Comparison of ENCODE assay signal across 10 mouse cellular contexts in the genomic region with DNA sequence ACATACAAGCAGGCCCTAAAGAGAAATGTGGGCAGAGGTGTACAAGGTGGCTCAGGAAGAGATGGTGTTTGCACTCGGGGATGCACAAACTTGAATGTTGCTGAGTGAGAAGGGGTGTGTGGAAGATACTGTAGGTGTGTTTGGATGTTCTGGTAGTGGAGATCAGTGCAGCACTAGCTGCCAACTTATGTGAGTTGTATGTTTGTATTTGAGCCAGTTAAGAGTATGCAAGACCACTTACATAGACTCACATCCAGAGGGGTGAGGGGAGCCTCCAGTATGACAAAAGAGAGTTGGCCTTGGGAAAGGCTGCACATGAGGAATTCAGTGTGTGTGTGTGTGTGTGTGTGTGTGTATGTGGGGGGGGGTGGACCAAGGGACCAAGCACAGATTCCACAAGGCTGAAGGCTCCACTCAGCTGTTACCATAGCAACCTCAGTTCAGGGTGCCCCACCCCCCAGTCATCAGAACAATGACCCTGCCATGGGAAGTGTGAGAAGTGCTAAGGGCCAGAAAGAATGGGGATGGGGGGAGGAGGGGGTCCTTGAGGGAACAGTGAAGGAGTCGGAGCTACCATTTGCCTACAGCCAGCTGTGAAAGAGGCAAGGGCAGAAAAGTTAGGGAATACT. TPM values are rescaled to one million over a fixed set of nuclear protein-coding genes. Genes with fewer than 3 reads are reported as not detected.
DNase-seq lines count a peak whose midpoint lies in the region; ATAC-seq and TF ChIP-seq lines count a peak whose summit lies in the region.
"Had no signal": no experiment of that assay in that cellular context is flagged by ENCODE, and none has a peak within 500 bp of the region (broad histone marks: within the 10 kb centered on the region; RNA-seq: fewer than 3 reads in every experiment).

No protein-coding gene starts in this region.

- 0 out of 2 replicates have a peak, but pooled peaks have one; percentile 7 for ATAC-seq in heart, embryonic 11.5 days (replicated peaks; ENCODE audit: insufficient number of reproducible peaks, low FRiP score, low TSS enrichment)
- ATAC-seq in forebrain, embryonic 11.5 days (replicated peaks; ENCODE audit: low FRiP score), result peak; percentile 70
- no peak for ATAC-seq in limb, embryonic 12.5 days (ENCODE audit: insufficient number of reproducible peaks, insufficient read depth, low FRiP score, low TSS enrichment, low read depth)
- no peak for ATAC-seq in stomach, postnatal 0 days (ENCODE audit: low FRiP score, low TSS enrichment)

- WGBS in heart, embryonic 11.5 days (ENCODE audit: insufficient replicate concordance), result 38% methylated on average over 2 of the region's 2 CpGs
- 8% methylated on average over 2 of the region's 2 CpGs for WGBS in forebrain, embryonic 11.5 days
- 40% methylated on average over 2 of the region's 2 CpGs for WGBS in limb, embryonic 12.5 days
- WGBS in stomach, postnatal 0 days, result 28% methylated on average over 2 of the region's 2 CpGs

- TF ChIP-seq EP300 in stomach, postnatal 0 days (optimal IDR thresholded peaks at IDR 0.05), result no peak

- peak overlapping the region; percentile 3; the same call in 1 of the 2 replicates for H3K4me2 ChIP-seq in heart, embryonic 11.5 days
- H3K4me2 ChIP-seq in forebrain, embryonic 11.5 days (ENCODE audit: low read depth, low read length, severe bottlenecking), result peak overlapping the region; percentile 59
- H3K4me2 ChIP-seq in limb, embryonic 12.5 days, result peak overlapping the region; percentile 76
- H3K4me2 ChIP-seq in stomach, postnatal 0 days (replicated peaks; ENCODE audit: low read depth), result peak overlapping the region; percentile 6; the same call in 1 of the 2 replicates

- TF ChIP-seq POLR2A in brain, embryonic 14.5 days (IDR thresholded peaks at IDR 0.05; ENCODE audit: borderline replicate concordance, extremely low read depth, insufficient read depth, insufficient read length, poor library complexity, severe bottlenecking), result no peak

- intact Hi-C loops in gastrocnemius, postnatal 36 days (cut with DNase I), result loop anchor here (10.0 kb wide), 1 partner anchor 58 kb away; a partner anchor contains a TSS

- H3K27me3 ChIP-seq in heart, embryonic 11.5 days (ENCODE audit: control insufficient read depth, insufficient read depth, low read length), result no peaks in the 10 kb centered on the region
- H3K27me3 ChIP-seq in forebrain, embryonic 11.5 days (ENCODE audit: control insufficient read depth, insufficient read depth, low read length), result no peaks in the 10 kb centered on the region
- no peaks in the 10 kb centered on the region for H3K27me3 ChIP-seq in limb, embryonic 12.5 days
- no peaks in the 10 kb centered on the region for H3K27me3 ChIP-seq in stomach, postnatal 0 days (ENCODE audit: control insufficient read depth, insufficient read depth, low read length)

- H3K4me3 ChIP-seq in heart, embryonic 11.5 days (ENCODE audit: low read depth, low read length), result no peak overlapping the region
- H3K4me3 ChIP-seq in forebrain, embryonic 11.5 days (ENCODE audit: low read depth, low read length), result peak overlapping the region; percentile 85; the same call in 1 of the 2 replicates
- H3K4me3 ChIP-seq in limb, embryonic 12.5 days (replicated peaks), result no peak overlapping the region
- no peak overlapping the region for H3K4me3 ChIP-seq in stomach, postnatal 0 days (ENCODE audit: low read depth, low read length)

- H3K27ac ChIP-seq in heart, embryonic 11.5 days (ENCODE audit: low read depth, low read length), result peak overlapping the region; percentile 82
- H3K27ac ChIP-seq in forebrain, embryonic 11.5 days (ENCODE audit: low read depth, low read length), result peak overlapping the region; percentile 95
- H3K27ac ChIP-seq in limb, embryonic 12.5 days, result peak overlapping the region; percentile 83
- H3K27ac ChIP-seq in stomach, postnatal 0 days (replicated peaks), result peak overlapping the region; percentile 76

- no peaks in the 10 kb centered on the region for H3K9me3 ChIP-seq in heart, embryonic 11.5 days (replicated peaks; ENCODE audit: control insufficient read depth, low read length)
- H3K9me3 ChIP-seq in forebrain, embryonic 11.5 days (ENCODE audit: control insufficient read depth, low read length), result no peaks in the 10 kb centered on the region
- H3K9me3 ChIP-seq in limb, embryonic 12.5 days, result no peaks in the 10 kb centered on the region
- no peaks in the 10 kb centered on the region for H3K9me3 ChIP-seq in stomach, postnatal 0 days (ENCODE audit: control insufficient read depth, low read length)
- H3K9me3 ChIP-seq: G1E had no signal

- no peak overlapping the region for H3K9ac ChIP-seq in heart, embryonic 11.5 days (ENCODE audit: low read depth, low read length)
- peak overlapping the region; percentile 93 for H3K9ac ChIP-seq in forebrain, embryonic 11.5 days (ENCODE audit: low read length)
- H3K9ac ChIP-seq in limb, embryonic 12.5 days (replicated peaks), result peak overlapping the region; percentile 18; the same call in 1 of the 2 replicates
- H3K9ac ChIP-seq in stomach, postnatal 0 days (ENCODE audit: low read length), result 0 out of 2 replicates have a peak overlapping the region, but pooled peaks have one; percentile 23

- H3K36me3 ChIP-seq in heart, embryonic 11.5 days (ENCODE audit: control insufficient read depth, insufficient read depth, low read length), result peaks cover 13% of the 10 kb centered on the region; the same call in 1 of the 2 replicates
- peaks cover 20% of the 10 kb centered on the region for H3K36me3 ChIP-seq in forebrain, embryonic 11.5 days (ENCODE audit: control insufficient read depth, insufficient read depth, low read length)
- H3K36me3 ChIP-seq in limb, embryonic 12.5 days, result peaks cover 46% of the 10 kb centered on the region
- H3K36me3 ChIP-seq in stomach, postnatal 0 days (ENCODE audit: control insufficient read depth, insufficient read depth, low read length), result peaks cover 9% of the 10 kb centered on the region; the same call in 1 of the 2 replicates

- DNase-seq in heart, adult 18-20 months, result no peak
- DNase-seq in brain, embryonic 14.5 days (ENCODE audit: low read depth), result peak; percentile 97
- DNase-seq in forebrain, embryonic 11.5 days (ENCODE audit: low spot score), result peak; percentile 93
- DNase-seq in stomach, postnatal 0 days (ENCODE audit: low spot score), result no peak
- DNase-seq in urinary bladder, postnatal 25 days (ENCODE audit: low spot score), result no peak
- DNase-seq in gastrocnemius, postnatal 36 days, result no peak

- peaks cover 59% of the 10 kb centered on the region for H3K4me1 ChIP-seq in heart, embryonic 11.5 days (ENCODE audit: control insufficient read depth, insufficient read depth, low read length)
- H3K4me1 ChIP-seq in forebrain, embryonic 11.5 days (replicated peaks; ENCODE audit: control insufficient read depth, insufficient read depth, low read length), result peaks cover 54% of the 10 kb centered on the region
- peaks cover 69% of the 10 kb centered on the region for H3K4me1 ChIP-seq in limb, embryonic 12.5 days (replicated peaks)
- peaks cover 24% of the 10 kb centered on the region for H3K4me1 ChIP-seq in stomach, postnatal 0 days (replicated peaks; ENCODE audit: control insufficient read depth, insufficient read depth)

- no peak for TF ChIP-seq CTCF in brain, embryonic 14.5 days (IDR thresholded peaks at IDR 0.05; ENCODE audit: borderline replicate concordance, extremely low read depth, insufficient read depth, insufficient read length)
- TF ChIP-seq CTCF in stomach, postnatal 0 days (IDR thresholded peaks at IDR 0.05; ENCODE audit: low read depth), result no peak

RNA-seq across cellular contexts. Expression of a gene that starts 3.6 kb away (rescaled TPM):
- 121 and 147 TPM in 2 replicates for polyA plus RNA-seq in heart, embryonic 11.5 days (2014; fragmentation: Nextera tagmentation; extraction: Ambion mirVana)
- 10 to 100 TPM; 57.4 to 69.9 TPM for total RNA-seq in heart, adult 18-20 months (2021)
- polyA plus RNA-seq in brain, embryonic 14.5 days (2012; rRNA removed), result 308 and 321 TPM in 2 replicates
- polyA plus RNA-seq in forebrain, embryonic 11.5 days (2014; fragmentation: Nextera tagmentation; extraction: Ambion mirVana), result 371 and 409 TPM in 2 replicates
- 69.5 and 76.5 TPM in 2 replicates for polyA plus RNA-seq in limb, embryonic 12.5 days (2016; fragmentation: Nextera tagmentation; extraction: Ambion mirVana)
- 79.4 and 81.6 TPM in 2 replicates for polyA plus RNA-seq in stomach, postnatal 0 days (2015; fragmentation: Nextera tagmentation; extraction: Ambion mirVana)
- total RNA-seq in gastrocnemius, postnatal 36 days (2021), result 10 to 100 TPM; 22.5 to 28.4 TPM

RNA-seq across cellular contexts. Expression of a gene that starts 16.7 kb away (rescaled TPM):
- 205 and 230 TPM in 2 replicates for polyA plus RNA-seq in heart, embryonic 11.5 days (2014; fragmentation: Nextera tagmentation; extraction: Ambion mirVana)
- 1 to 10 TPM; 2.2 to 2.7 TPM for total RNA-seq in heart, adult 18-20 months (2021)
- polyA plus RNA-seq in brain, embryonic 14.5 days (2012; rRNA removed), result 2.6 and 3.9 TPM in 2 replicates
- polyA plus RNA-seq in forebrain, embryonic 11.5 days (2014; fragmentation: Nextera tagmentation; extraction: Ambion mirVana), result 1.1 and 2.0 TPM in 2 replicates
- 2.9 and 4.1 TPM in 2 replicates for polyA plus RNA-seq in limb, embryonic 12.5 days (2016; fragmentation: Nextera tagmentation; extraction: Ambion mirVana)
- 9.8 and 9.9 TPM in 2 replicates for polyA plus RNA-seq in stomach, postnatal 0 days (2015; fragmentation: Nextera tagmentation; extraction: Ambion mirVana)
- 1,000 to 10,000 TPM; 4,749 to 5,131 TPM for total RNA-seq in gastrocnemius, postnatal 36 days (2021)
- total RNA-seq: G1E had no signal
- polyA plus RNA-seq: G1E had no signal

RNA-seq across cellular contexts. Expression of a gene that starts 55.1 kb away (rescaled TPM):
- polyA plus RNA-seq in heart, embryonic 11.5 days (2014; fragmentation: Nextera tagmentation; extraction: Ambion mirVana), result 85.4 and 105 TPM in 2 replicates
- total RNA-seq in heart, adult 18-20 months (2021), result 100 to 1,000 TPM; 110 to 119 TPM
- 76.6 and 84.5 TPM in 2 replicates for polyA plus RNA-seq in brain, embryonic 14.5 days (2012; rRNA removed)
- polyA plus RNA-seq in forebrain, embryonic 11.5 days (2014; fragmentation: Nextera tagmentation; extraction: Ambion mirVana), result 116 and 118 TPM in 2 replicates
- polyA plus RNA-seq in limb, embryonic 12.5 days (2016; fragmentation: Nextera tagmentation; extraction: Ambion mirVana), result 179 TPM in 2 replicates
- 57.0 and 59.8 TPM in 2 replicates for polyA plus RNA-seq in stomach, postnatal 0 days (2015; fragmentation: Nextera tagmentation; extraction: Ambion mirVana)
- 100 to 1,000 TPM; 165 to 181 TPM for total RNA-seq in gastrocnemius, postnatal 36 days (2021)

RNA-seq across cellular contexts. Expression of a gene that starts 55.2 kb away (rescaled TPM):
- polyA plus RNA-seq in heart, embryonic 11.5 days (2014; fragmentation: Nextera tagmentation; extraction: Ambion mirVana), result 0.31 and 0.35 TPM in 2 replicates
- not detected for total RNA-seq in heart, adult 18-20 months (2021)
- 0.05 and 0.08 TPM in 2 replicates for polyA plus RNA-seq in brain, embryonic 14.5 days (2012; rRNA removed)
- 0.08 TPM in 1 of 2 replicates, not detected in the other for polyA plus RNA-seq in forebrain, embryonic 11.5 days (2014; fragmentation: Nextera tagmentation; extraction: Ambion mirVana)
- not detected in 2 replicates for polyA plus RNA-seq in limb, embryonic 12.5 days (2016; fragmentation: Nextera tagmentation; extraction: Ambion mirVana)
- not detected in 2 replicates for polyA plus RNA-seq in stomach, postnatal 0 days (2015; fragmentation: Nextera tagmentation; extraction: Ambion mirVana)
- total RNA-seq in gastrocnemius, postnatal 36 days (2021), result under 1 TPM; 0.51 to 0.72 TPM
- total RNA-seq: heart, postnatal 10 days had no signal
- polyA plus RNA-seq: G1E had no signal

RNA-seq across cellular contexts. Expression of a gene that starts 58.4 kb away (rescaled TPM):
- 22.8 and 24.0 TPM in 2 replicates for polyA plus RNA-seq in heart, embryonic 11.5 days (2014; fragmentation: Nextera tagmentation; extraction: Ambion mirVana)
- total RNA-seq in heart, adult 18-20 months (2021), result 10 to 100 TPM in 1 of 2 experiments, 1 to 10 TPM in 1; 9.8 to 10.1 TPM
- 110 and 207 TPM in 2 replicates for polyA plus RNA-seq in brain, embryonic 14.5 days (2012; rRNA removed)
- 104 and 122 TPM in 2 replicates for polyA plus RNA-seq in forebrain, embryonic 11.5 days (2014; fragmentation: Nextera tagmentation; extraction: Ambion mirVana)
- polyA plus RNA-seq in limb, embryonic 12.5 days (2016; fragmentation: Nextera tagmentation; extraction: Ambion mirVana), result 44.1 and 45.9 TPM in 2 replicates
- polyA plus RNA-seq in stomach, postnatal 0 days (2015; fragmentation: Nextera tagmentation; extraction: Ambion mirVana), result 19.1 and 19.5 TPM in 2 replicates
- 1 to 10 TPM; 8.4 to 9.8 TPM for total RNA-seq in gastrocnemius, postnatal 36 days (2021)

Comparison
In these comparisons a context has a peak if more than half of its experiments do, and no peak if none do; other contexts are left out.
1. ATAC-seq: peak in heart, embryonic 11.5 days (single experiment) and forebrain, embryonic 11.5 days (single experiment); none in limb, embryonic 12.5 days (single experiment) and stomach, postnatal 0 days (single experiment).
2. H3K4me2 ChIP-seq: peak in every context shown above with its lines; median percentile 76 in limb, embryonic 12.5 days; 59 in forebrain, embryonic 11.5 days; 6 in stomach, postnatal 0 days; 3 in heart, embryonic 11.5 days.
3. DNase-seq: peak in brain, embryonic 14.5 days (single experiment) and forebrain, embryonic 11.5 days (single experiment); none in heart, adult 18-20 months (0 of 2), stomach, postnatal 0 days (single experiment), urinary bladder, postnatal 25 days (single experiment) and gastrocnemius, postnatal 36 days (0 of 2).
4. RNA of a gene that starts 16.7 kb away (polyA plus RNA-seq): 205 to 230 TPM in heart, embryonic 11.5 days; 9.8 to 9.9 TPM in stomach, postnatal 0 days, 2.9 to 4.1 TPM in limb, embryonic 12.5 days, 2.6 to 3.9 TPM in brain, embryonic 14.5 days and 1.1 to 2.0 TPM in forebrain, embryonic 11.5 days; every median in the first group is over 10 times any median in the second.
5. Peak in every context shown above with its lines, with median percentiles within 50 percentile points of each other: H3K27ac ChIP-seq.